Mouse (Mus musculus) small intestine, adult 2 months (tissue): ENCODE results near the gene Opa1.

ENCODE experiments used
- CTCF ChIP-seq: fragments of 200-500 bp; IDR thresholded peaks from 2 replicates; pipeline ENCODE4 v1.5.1; 2012; ENCODE audit warnings: low read depth, mild to moderate bottlenecking, control low read depth, inconsistent platforms, low read length, moderate library complexity, mixed read lengths; ENCODE audit not compliant: insufficient replicate concordance, insufficient read length; ENCODE audit errors: extremely low read depth
- POLR2A ChIP-seq: fragments of 200-500 bp; IDR thresholded peaks from 2 replicates; pipeline ENCODE4 v1.6.1; 2012; ENCODE audit warnings: low read depth, mild to moderate bottlenecking, control low read depth, inconsistent platforms, low read length, moderate library complexity

DNA sequence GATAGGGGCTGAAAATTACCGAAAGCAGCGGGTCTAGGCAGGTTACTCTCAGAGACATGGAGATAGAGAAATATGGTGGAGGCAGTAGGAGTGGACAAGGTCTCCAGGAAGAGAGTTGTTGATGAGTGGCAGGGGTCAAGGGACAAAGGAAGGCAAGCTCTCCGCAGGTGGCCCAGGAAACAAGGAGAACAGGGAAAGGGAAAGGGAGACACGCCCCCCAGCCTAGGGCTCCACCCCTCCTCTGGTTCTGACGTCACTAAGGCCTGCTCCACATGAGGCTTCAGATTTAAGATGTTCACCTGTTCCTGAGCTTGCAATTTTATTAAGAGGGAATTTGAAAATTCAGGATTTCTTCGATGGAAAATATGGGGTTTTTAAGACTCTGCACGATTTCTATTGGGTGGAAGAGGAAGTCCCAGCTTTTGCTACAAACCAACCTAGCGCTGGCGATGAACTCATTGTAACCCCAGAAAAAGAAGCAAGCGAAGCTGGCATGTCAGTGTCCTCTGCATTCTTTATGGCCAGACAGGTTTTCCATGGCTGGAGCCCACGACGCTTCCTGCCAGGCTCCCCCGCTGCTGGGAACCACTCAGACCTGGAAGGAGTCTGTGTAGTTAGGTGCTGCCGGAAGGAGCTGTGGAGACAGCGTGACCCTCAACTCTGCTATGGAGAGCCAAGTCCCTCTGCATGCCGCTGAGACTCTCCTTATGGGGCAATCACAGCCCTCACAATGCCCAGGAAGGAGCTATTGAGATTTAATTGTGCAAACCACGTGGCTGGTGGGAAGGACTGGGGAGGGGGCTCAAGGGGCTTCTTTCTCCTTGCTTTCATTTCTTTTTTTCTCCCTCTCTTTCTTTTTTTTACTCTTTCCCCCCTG, 103.7 kb downstream of the Opa1 start:
- no peak for TF ChIP-seq POLR2A
- TF ChIP-seq CTCF = no peak
